Mouse (Mus musculus) adrenal gland, postnatal 25 days (tissue): ENCODE results near the gene Cds1. TPM values are rescaled to one million over a fixed set of nuclear protein-coding genes. Genes with fewer than 3 reads are reported as not detected.
A peak's percentile ranks its signal among the peaks of the same experiment; 100 is the strongest.

Experiments used
- DNase-seq: peaks from one replicate; pipeline ENCODE4 v3.0.0; 2021; ENCODE audit warnings: mixed read lengths
- total RNA-seq: library from RNA; stranded (reverse); gene quantifications from 2 replicates; pipeline ENCODE4 v1.2.3, GENCODE M21; 2021

Gene Cds1
- total RNA-seq, 1 experiment from 2014 or later = 9.8 TPM

GRCm38 (mm10) chr5:101776528-101776927, 11.6 kb downstream of the Cds1 start:
- no peak for DNase-seq

GRCm38 (mm10) chr5:101779376-101779863, 14.5 kb downstream of the Cds1 start:
- no peak for DNase-seq

GRCm38 (mm10) chr5:101780918-101781317, 16.0 kb downstream of the Cds1 start:
- DNase-seq = no peak

GRCm38 (mm10) chr5:101784328-101784727, 19.4 kb downstream of the Cds1 start:
- no peak for DNase-seq

GRCm38 (mm10) chr5:101784787-101785186, 19.9 kb downstream of the Cds1 start:
- DNase-seq = no peak

GRCm38 (mm10) chr5:101785921-101786614, 21.1 kb downstream of the Cds1 start:
- no peak for DNase-seq

- DNase-seq = no peak
Observed at GRCm38 (mm10) chr5:101789770-101790169, 24.8 kb downstream of the Cds1 start.

GRCm38 (mm10) chr5:101790560-101790959, 25.6 kb downstream of the Cds1 start:
- DNase-seq = no peak

- no peak for DNase-seq
Observed at GRCm38 (mm10) chr5:101792665-101793064, 27.7 kb downstream of the Cds1 start.

- DNase-seq = no peak
Observed at GRCm38 (mm10) chr5:101801891-101802290, 37.0 kb downstream of the Cds1 start.

GRCm38 (mm10) chr5:101802358-101803022, 37.6 kb downstream of the Cds1 start:
- DNase-seq = no peak

GRCm38 (mm10) chr5:101811296-101812169, 46.6 kb downstream of the Cds1 start:
- DNase-seq = no peak

GRCm38 (mm10) chr5:101816822-101817221, 51.9 kb downstream of the Cds1 start:
- DNase-seq = no peak

- DNase-seq = no peak
Observed at GRCm38 (mm10) chr5:101819216-101819615, 54.3 kb downstream of the Cds1 start.

GRCm38 (mm10) chr5:101819844-101820243, 54.9 kb downstream of the Cds1 start:
- no peak for DNase-seq

- no peak for DNase-seq
Observed at GRCm38 (mm10) chr5:101821052-101821451, 56.1 kb downstream of the Cds1 start.

- DNase-seq = no peak
Observed at GRCm38 (mm10) chr5:101821491-101822310, 56.8 kb downstream of the Cds1 start.

GRCm38 (mm10) chr5:101822311-101822670, 57.4 kb downstream of the Cds1 start:
- no peak for DNase-seq

- DNase-seq = no peak
Observed at GRCm38 (mm10) chr5:101825111-101825911, 60.4 kb downstream of the Cds1 start.

GRCm38 (mm10) chr5:101826531-101826970, 61.6 kb downstream of the Cds1 start:
- DNase-seq = peak; percentile 53

GRCm38 (mm10) chr5:101827477-101827876, 62.5 kb downstream of the Cds1 start:
- DNase-seq = no peak
